In genomic region chr13:12267097-12267496, GRCm38 (mm10) we compare ENCODE assay signal across 13 mouse cellular contexts. TPM values are rescaled to one million over a fixed set of nuclear protein-coding genes. Genes with fewer than 3 reads are reported as not detected.
DNase-seq lines count a peak whose midpoint lies in the region; ATAC-seq and TF ChIP-seq lines count a peak whose summit lies in the region.
"Had no signal": no experiment of that assay in that cellular context is flagged by ENCODE, and none has a peak within 500 bp of the region (broad histone marks: within the 10 kb centered on the region; RNA-seq: fewer than 3 reads in every experiment).

No protein-coding gene starts in this region.

- DNase-seq in adrenal gland, postnatal 10 days, result peak; percentile 49
- DNase-seq in adrenal gland, postnatal 25 days, result no peak
- peak; percentile 24 for DNase-seq in liver, adult 2 months (ENCODE audit: extremely low read depth, low read depth, low spot score)
- DNase-seq in embryo, embryonic 10.5 days (ENCODE audit: low spot score), result peak; percentile 14
- DNase-seq in forebrain, embryonic 14.5 days (ENCODE audit: low spot score), result no peak
- DNase-seq: cerebellum, postnatal 36 days; heart, adult 11 months; heart, postnatal 4 days had no signal

- H3K79me3 ChIP-seq in C2C12 (ENCODE audit: low read depth), result no peaks in the 10 kb centered on the region

- no peaks in the 10 kb centered on the region for H3K9me3 ChIP-seq in liver, embryonic 12.5 days (replicated peaks)
- H3K9me3 ChIP-seq in forebrain, embryonic 14.5 days (replicated peaks; ENCODE audit: control insufficient read depth, low read length), result no peaks in the 10 kb centered on the region
- H3K9me3 ChIP-seq: liver, embryonic 15.5 days had no signal

- H3K4me1 ChIP-seq in liver, adult 2 months (ENCODE audit: control insufficient read depth, insufficient read depth, low read length), result no peaks in the 10 kb centered on the region
- no peaks in the 10 kb centered on the region for H3K4me1 ChIP-seq in liver, embryonic 12.5 days
- H3K4me1 ChIP-seq in forebrain, embryonic 14.5 days (ENCODE audit: control insufficient read depth, insufficient read depth, low read length), result no peaks in the 10 kb centered on the region

- peak; percentile 58 for TF ChIP-seq CTCF in liver, adult 2 months (IDR thresholded peaks at IDR 0.05; ENCODE audit: low read depth, low read length)
- peak; percentile 9 for TF ChIP-seq CTCF in C2C12 (IDR thresholded peaks at IDR 0.05; ENCODE audit: control insufficient read depth, insufficient read depth, insufficient read length)

- H3K27ac ChIP-seq in liver, adult 2 months (replicated peaks; ENCODE audit: insufficient read depth, low read depth, low read length), result no peak overlapping the region
- no peak overlapping the region for H3K27ac ChIP-seq in liver, embryonic 12.5 days
- H3K27ac ChIP-seq in forebrain, embryonic 14.5 days (ENCODE audit: low read depth, low read length), result no peak overlapping the region
- H3K27ac ChIP-seq: liver, embryonic 15.5 days had no signal

- H3K36me3 ChIP-seq in liver, adult 2 months (ENCODE audit: control insufficient read depth, insufficient read depth, low read length), result no peaks in the 10 kb centered on the region
- H3K36me3 ChIP-seq in liver, embryonic 12.5 days, result no peaks in the 10 kb centered on the region
- H3K36me3 ChIP-seq in C2C12 (ENCODE audit: control insufficient read depth, insufficient read depth), result no peaks in the 10 kb centered on the region
- no peaks in the 10 kb centered on the region for H3K36me3 ChIP-seq in forebrain, embryonic 14.5 days (ENCODE audit: control insufficient read depth, insufficient read depth, low read length)
- H3K36me3 ChIP-seq: liver, embryonic 15.5 days had no signal

- no peak overlapping the region for H3K9ac ChIP-seq in liver, adult 2 months (ENCODE audit: low read depth, low read length)
- no peak overlapping the region for H3K9ac ChIP-seq in liver, embryonic 12.5 days
- no peak overlapping the region for H3K9ac ChIP-seq in forebrain, embryonic 14.5 days (ENCODE audit: low read length)
- H3K9ac ChIP-seq: liver, embryonic 15.5 days had no signal

- H3K79me2 ChIP-seq in liver, adult 2 months (ENCODE audit: control insufficient read depth, insufficient read depth, low read length), result no peaks in the 10 kb centered on the region
- H3K79me2 ChIP-seq in C2C12 (ENCODE audit: control insufficient read depth, insufficient read depth), result no peaks in the 10 kb centered on the region

- H3K4me2 ChIP-seq in liver, embryonic 12.5 days, result no peak overlapping the region
- no peak overlapping the region for H3K4me2 ChIP-seq in forebrain, embryonic 14.5 days (ENCODE audit: low read length)
- H3K4me2 ChIP-seq: liver, embryonic 15.5 days had no signal

- H3K27me3 ChIP-seq in liver, adult 2 months (ENCODE audit: control insufficient read depth, insufficient read depth, low read length), result no peaks in the 10 kb centered on the region
- no peaks in the 10 kb centered on the region for H3K27me3 ChIP-seq in liver, embryonic 12.5 days (replicated peaks)
- no peaks in the 10 kb centered on the region for H3K27me3 ChIP-seq in C2C12 (ENCODE audit: control insufficient read depth, insufficient read depth, insufficient read length)
- H3K27me3 ChIP-seq in forebrain, embryonic 14.5 days (replicated peaks; ENCODE audit: control insufficient read depth, insufficient read depth, low read length), result no peaks in the 10 kb centered on the region
- H3K27me3 ChIP-seq: liver, embryonic 15.5 days had no signal

- no peak for TF ChIP-seq POLR2A in liver, adult 2 months (IDR thresholded peaks at IDR 0.05; ENCODE audit: extremely low read depth, insufficient read depth, low read length)

- H3K4me3 ChIP-seq in liver, adult 2 months (ENCODE audit: insufficient read depth, low read depth, low read length), result no peak overlapping the region
- no peak overlapping the region for H3K4me3 ChIP-seq in liver, embryonic 12.5 days
- no peak overlapping the region for H3K4me3 ChIP-seq in C2C12 (ENCODE audit: insufficient read depth, poor library complexity, severe bottlenecking)
- H3K4me3 ChIP-seq in forebrain, embryonic 14.5 days (ENCODE audit: low read depth, low read length), result no peak overlapping the region
- H3K4me3 ChIP-seq: liver, embryonic 15.5 days had no signal

- 72% methylated on average over 3 of the region's 3 CpGs for WGBS in liver, adult 2 months
- WGBS in liver, embryonic 12.5 days (ENCODE audit: insufficient replicate concordance), result 65% methylated on average over 3 of the region's 3 CpGs
- WGBS in forebrain, embryonic 14.5 days, result 68% methylated on average over 3 of the region's 3 CpGs

- H3ac ChIP-seq in C2C12 (ENCODE audit: control insufficient read depth, insufficient read length, low read depth), result no peak overlapping the region

- ATAC-seq in liver, embryonic 12.5 days, result no peak
- ATAC-seq in frontal cortex, adult (ENCODE audit: low TSS enrichment), result no peak
- ATAC-seq in forebrain, embryonic 14.5 days, result no peak
- ATAC-seq: intestine, embryonic 16.5 days had no signal

TF ChIP-seq in C2C12, 6 proteins besides CTCF, POLR2A, EP300 and RAD21:
- TF ChIP-seq USF1 (IDR thresholded peaks at IDR 0.05; ENCODE audit: low read depth), result no peak
- TF ChIP-seq MYOD1 (IDR thresholded peaks at IDR 0.05; ENCODE audit: control insufficient read depth, insufficient read length, low read depth), result no peak
- TF ChIP-seq FOSL1 (IDR thresholded peaks at IDR 0.05; ENCODE audit: insufficient read depth, low read length, poor library complexity, severe bottlenecking), result no peak
- no peak for TF ChIP-seq CEBPB (IDR thresholded peaks at IDR 0.05; ENCODE audit: low read depth)
- no peak for TF ChIP-seq MAX (IDR thresholded peaks at IDR 0.05)
- TF ChIP-seq MYOG (IDR thresholded peaks at IDR 0.05; ENCODE audit: control insufficient read depth, extremely low read depth, insufficient read length), result no peak

RNA-seq across cellular contexts. Expression of gene Mtr, which starts 9.2 kb away (rescaled TPM):
- total RNA-seq in adrenal gland, postnatal 10 days (2021), result 10 to 100 TPM; 16.4 to 23.7 TPM
- total RNA-seq in adrenal gland, postnatal 25 days (2021), result 21.4 and 26.1 TPM in 2 replicates
- 5.0 and 5.5 TPM in 2 replicates for total RNA-seq in liver, adult 2 months (2014; rRNA removed)
- 1.7 and 2.9 TPM in 2 replicates for polyA plus RNA-seq in liver, adult 2 months (2012; rRNA removed)
- polyA plus RNA-seq in liver, embryonic 12.5 days (2016; fragmentation: Nextera tagmentation; extraction: Ambion mirVana), result 14.1 and 16.6 TPM in 2 replicates
- 5.6 TPM for polyA plus RNA-seq in C2C12 (2012; fragmentation: generic; extraction: Trizol)
- 7.4 TPM in 2 replicates for polyA plus RNA-seq in forebrain, embryonic 14.5 days (2014; fragmentation: Nextera tagmentation; extraction: Ambion mirVana)

Comparison
In these comparisons a context has a peak if more than half of its experiments do, and no peak if none do; other contexts are left out.
1. DNase-seq: peak in adrenal gland, postnatal 10 days (single experiment), liver, adult 2 months (single experiment) and embryo, embryonic 10.5 days (single experiment); none in adrenal gland, postnatal 25 days (single experiment) and forebrain, embryonic 14.5 days (single experiment).